Mouse (Mus musculus): ENCODE data around the gene Mllt11.

Mllt11 gene

GRCm38 (mm10) chr3:95231298-95232221 lies at the start of gene Mllt11:
Gene Mllt11 (minus strand): TSS chr3:95232171.
- DNase-seq (ENCODE audit: extremely low read depth, low read depth, low spot score) = no peak

DNA sequence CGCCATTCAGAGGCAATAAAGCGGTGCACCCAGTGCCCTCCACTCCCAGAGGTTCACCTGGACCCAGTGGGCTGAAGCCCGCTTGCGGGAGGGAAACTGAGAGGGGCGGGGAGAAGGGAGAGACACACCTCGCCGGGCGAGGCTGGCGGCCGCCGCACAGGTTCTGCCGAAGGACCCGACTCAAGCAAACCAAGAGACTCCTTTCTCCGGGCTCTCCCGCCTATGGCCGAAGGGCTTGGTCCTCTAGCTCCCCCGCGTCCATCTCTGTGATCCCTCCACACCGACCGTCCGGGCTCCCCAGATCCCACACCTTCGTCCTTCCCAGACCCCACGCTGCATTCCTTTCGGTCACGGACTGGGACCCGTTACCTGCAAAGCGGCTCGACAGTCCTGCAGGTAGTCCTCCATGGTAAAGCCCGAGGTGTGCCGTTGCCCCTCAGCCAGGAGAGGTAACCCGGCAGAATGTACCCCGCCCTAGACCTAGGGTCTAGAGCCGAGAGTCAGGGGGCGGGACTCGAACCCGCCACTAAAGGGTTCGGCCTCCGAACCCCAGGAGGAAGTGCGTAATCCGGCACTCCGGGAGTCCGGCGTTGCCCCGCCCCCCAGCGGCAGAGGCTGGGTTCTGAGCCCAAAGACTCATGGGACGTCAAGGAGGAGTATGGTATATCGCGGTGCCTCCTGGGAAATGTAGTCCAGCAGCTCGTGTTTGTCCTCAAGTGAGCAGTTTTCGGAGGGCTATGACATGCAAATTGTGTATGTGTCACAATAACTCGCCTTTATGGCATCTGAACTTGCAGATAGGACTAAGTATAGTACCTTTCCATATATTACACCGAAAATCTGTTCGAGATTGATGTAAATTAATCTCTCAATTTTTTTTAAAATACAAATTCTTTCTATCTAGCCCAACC lies 49.5 kb upstream of the Mllt11 start, which contains the start of the genes Mindy1 and Prune1:
TSS of gene Mindy1 (plus strand) at position 130 of the 911 bp plus-strand sequence.
TSS of gene Prune1 (minus strand) at position 861 of the 911 bp plus-strand sequence.
- DNase-seq (ENCODE audit: extremely low read depth, low read depth, low spot score) = no peak

DNA sequence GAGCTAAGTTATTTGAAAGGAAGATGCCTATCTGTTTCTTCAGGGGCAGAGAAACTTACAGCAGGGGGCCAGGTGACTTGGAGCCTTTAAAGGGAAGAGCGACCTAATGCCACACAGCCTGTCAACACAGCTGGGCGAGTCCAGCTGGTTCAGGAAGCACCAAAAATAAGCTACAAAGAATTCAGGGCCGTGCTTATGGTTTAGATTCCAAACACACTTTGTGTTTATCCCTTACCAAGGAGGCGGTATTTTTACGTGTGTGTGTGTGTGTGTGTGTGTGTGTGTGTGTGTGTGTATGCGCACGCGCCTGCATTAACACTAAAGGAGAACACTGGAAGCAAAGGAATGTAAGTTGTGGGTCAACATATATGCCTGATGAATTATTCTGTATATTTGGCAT lies 48.8 kb upstream of the Mllt11 start:
- DNase-seq (ENCODE audit: extremely low read depth, low read depth, low spot score) = no peak

- DNase-seq (ENCODE audit: extremely low read depth, low read depth, low spot score) = no peak
Observed at GRCm38 (mm10) chr3:95277149-95277551, 45.2 kb upstream of the Mllt11 start.

- no peak for DNase-seq (ENCODE audit: extremely low read depth, low read depth, low spot score)
Observed at GRCm38 (mm10) chr3:95276428-95276934, 44.5 kb upstream of the Mllt11 start.

DNA sequence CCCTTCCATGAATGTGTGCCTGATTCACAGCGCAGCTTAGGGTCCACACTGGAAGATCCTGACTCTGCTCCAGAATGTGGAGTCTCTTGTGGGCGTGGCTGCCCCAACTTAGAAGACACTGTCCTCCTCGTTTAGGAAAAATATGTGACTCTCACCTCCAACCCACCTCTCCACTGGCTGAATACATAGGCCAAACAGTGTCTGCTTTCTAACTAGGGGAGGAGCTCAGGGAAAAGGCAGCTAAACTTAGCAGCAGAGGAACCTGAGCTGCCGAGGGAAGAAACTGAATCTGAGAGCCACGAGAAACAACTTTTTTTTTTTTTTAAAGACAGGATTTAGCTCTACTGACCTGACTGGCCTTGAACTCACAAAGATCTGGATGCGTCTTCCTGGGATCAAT lies 43.2 kb upstream of the Mllt11 start:
- DNase-seq (ENCODE audit: extremely low read depth, low read depth, low spot score) = no peak

DNA sequence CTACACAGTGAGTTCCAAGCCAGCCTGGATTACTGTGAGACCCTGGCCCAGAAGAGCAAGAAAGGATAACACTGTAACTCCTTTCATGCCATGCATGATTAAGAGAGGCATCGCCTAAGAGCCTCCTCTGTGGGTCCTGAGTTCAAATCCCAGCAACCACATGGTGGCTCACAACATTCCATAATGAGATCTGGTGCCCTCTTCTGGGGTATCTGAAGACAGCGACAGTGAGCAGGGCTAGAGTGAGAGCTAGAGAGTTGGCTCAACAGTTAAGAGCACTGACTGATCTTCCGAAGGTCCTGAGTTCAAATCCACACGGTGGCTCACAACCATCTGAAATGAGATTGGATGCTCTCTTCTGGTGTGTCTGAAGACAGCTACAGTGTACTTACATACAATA lies 42.5 kb upstream of the Mllt11 start:
- no peak for DNase-seq (ENCODE audit: extremely low read depth, low read depth, low spot score)

DNA sequence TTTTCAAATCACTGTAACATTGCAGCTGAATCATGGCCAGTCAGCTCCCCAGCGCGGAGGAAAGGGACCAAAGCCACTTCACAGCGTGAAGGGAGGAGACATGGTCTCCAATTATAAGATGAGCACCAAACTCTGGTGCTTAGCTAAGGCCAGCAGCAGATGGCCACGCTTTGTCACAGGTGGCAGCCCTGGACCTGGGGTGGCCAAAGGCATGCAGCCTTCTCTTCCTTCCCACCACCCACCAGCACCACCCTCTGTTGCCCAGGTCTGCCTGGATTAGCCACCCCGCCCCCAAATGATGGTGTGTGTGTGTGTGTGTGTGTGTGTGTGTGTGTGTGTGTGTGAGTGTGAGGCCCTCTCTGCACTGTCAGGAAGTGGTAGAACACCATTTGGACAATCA lies 41.5 kb upstream of the Mllt11 start:
- no peak for DNase-seq (ENCODE audit: extremely low read depth, low read depth, low spot score)

GRCm38 (mm10) chr3:95270766-95271364 lies 38.9 kb upstream of the Mllt11 start:
- no peak for DNase-seq (ENCODE audit: extremely low read depth, low read depth, low spot score)

- DNase-seq (ENCODE audit: extremely low read depth, low read depth, low spot score) = no peak
Observed at GRCm38 (mm10) chr3:95269789-95270188, 37.8 kb upstream of the Mllt11 start.

DNA sequence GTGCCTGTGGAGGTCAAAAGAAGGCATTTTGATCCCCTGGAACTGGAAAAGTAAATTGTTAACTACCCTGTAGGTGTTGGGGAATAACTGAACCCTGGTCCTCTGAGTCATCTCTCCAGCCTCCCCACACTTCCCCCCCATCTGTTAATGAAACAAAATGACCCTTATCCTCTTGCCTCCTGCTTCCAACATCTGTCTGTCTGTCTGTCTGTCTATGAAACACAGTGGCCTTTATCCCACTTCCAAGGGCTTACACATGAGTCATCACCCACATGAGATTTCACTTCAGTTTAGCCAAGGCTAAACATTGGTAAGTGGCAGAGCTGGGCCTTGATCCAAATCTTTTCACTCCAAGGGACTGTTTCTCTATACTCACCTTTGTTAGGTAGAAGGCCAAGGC lies 35.9 kb upstream of the Mllt11 start:
- DNase-seq (ENCODE audit: extremely low read depth, low read depth, low spot score) = no peak

DNA sequence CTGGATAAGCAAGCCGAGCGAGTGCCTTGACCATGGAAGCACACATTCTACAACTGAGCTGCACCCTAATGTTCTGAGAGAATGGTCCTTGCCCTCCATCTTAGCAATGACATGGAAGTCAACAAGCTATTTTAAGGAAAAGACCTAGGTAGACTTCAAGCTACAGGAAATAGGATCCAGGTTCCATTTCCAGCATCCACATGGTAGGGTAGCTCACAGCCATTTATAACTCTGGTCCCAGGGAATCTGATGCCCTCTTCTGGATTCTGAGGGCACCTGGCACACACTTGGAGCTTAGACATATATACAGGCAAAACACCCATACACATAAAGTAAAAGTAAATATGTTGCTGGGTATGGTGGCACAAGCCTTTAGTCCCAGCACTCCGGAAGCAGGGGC lies 34.1 kb upstream of the Mllt11 start:
- DNase-seq (ENCODE audit: extremely low read depth, low read depth, low spot score) = no peak

- no peak for DNase-seq (ENCODE audit: extremely low read depth, low read depth, low spot score)
Observed at GRCm38 (mm10) chr3:95264724-95265123, 32.8 kb upstream of the Mllt11 start.

GRCm38 (mm10) chr3:95263089-95263739 lies 31.2 kb upstream of the Mllt11 start:
- DNase-seq (ENCODE audit: extremely low read depth, low read depth, low spot score) = no peak

DNA sequence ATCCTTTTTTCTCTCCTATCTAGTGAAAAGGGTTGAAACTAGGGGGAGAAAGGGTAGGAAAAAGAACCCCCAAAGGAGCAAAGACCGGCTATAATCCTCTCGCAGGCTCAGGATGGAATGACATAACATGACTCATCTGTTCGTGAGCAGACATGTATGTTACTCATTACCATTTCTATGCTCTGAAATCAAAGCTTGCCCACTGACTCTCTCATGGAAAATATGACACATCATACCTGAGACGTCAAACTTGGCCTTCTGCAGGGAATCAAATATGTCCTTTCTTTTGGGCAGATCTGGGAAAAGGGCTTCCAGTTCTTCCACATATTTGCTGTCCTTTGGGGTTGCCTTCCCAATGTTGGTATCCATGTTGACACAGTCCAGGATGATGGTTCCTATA lies 30.0 kb upstream of the Mllt11 start:
- DNase-seq (ENCODE audit: extremely low read depth, low read depth, low spot score) = no peak

DNA sequence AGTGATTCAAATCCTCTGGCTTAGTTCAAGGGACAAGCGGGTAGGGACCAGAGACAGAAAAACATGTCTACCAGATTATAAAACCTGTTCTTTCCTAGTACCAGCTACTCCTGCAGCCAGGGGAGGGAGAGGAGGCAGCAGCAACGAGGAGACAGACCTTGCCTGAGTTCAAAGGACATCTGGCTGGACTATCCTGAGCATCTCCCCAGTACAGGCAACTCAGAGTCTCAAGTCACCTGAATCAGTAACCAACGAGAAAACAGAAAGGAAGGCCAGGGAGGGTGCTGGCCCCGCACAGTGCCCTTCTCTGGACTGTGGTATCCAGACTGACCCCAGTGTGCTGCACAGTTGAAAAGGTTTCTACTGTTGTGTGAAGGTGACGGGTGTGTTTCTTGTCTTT lies 25.0 kb upstream of the Mllt11 start:
- no peak for DNase-seq (ENCODE audit: extremely low read depth, low read depth, low spot score)

DNA sequence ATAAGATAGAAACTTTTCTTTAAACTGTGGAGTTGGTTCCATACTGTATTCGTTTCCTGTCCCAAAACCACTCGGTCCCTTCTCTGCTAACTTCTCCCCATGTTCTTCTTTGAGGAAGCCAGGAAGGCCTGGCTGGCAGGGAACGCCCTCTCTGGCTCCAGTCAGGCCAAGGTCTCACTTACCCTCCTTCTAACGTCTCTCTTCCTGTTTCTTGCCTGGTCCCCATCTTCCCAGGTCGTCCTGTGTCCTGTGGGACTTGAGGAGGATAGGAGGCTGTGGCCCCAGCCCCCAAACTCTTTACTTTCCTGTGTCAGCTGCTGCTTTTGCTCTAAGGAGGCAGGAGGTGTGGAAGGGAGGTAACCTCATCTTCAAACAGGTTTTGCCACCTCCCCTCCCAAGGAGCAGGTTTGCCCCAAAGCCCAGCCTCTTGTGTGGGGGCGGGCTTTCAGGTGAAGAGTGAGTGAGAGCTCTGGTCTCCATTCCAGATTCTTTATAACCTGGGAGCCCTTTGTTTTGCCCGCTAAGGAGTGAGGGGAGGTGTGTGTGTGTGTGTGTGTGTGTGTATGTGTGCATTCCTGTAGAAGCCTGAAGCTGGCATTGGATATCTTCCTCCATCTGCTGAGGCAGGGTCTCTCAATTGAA lies 18.9 kb upstream of the Mllt11 start, which contains the start of gene Bnipl:
TSS of gene Bnipl (minus strand) at position 411 of the 642 bp plus-strand sequence.
- no peak for DNase-seq (ENCODE audit: extremely low read depth, low read depth, low spot score)

DNA sequence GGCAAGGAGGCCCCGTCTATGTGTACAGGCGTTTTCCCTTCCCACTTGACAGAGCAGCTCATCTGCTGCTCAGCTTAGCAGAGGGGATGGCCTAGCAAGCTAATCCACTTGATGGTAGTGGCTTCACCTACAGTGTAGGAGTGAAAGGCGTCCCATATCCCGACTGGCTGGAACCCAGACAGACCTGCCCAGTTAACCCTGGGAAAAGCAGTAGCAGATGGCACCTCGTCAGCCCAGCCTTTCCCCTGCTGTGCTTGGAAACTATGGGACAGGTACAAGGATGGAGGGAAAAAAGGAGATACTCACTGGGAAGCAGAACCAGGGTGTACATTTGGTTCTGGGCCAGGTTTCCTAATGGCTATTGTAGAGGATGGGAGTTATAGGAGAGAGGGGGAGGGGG lies 18.4 kb upstream of the Mllt11 start:
- DNase-seq (ENCODE audit: extremely low read depth, low read depth, low spot score) = no peak

DNA sequence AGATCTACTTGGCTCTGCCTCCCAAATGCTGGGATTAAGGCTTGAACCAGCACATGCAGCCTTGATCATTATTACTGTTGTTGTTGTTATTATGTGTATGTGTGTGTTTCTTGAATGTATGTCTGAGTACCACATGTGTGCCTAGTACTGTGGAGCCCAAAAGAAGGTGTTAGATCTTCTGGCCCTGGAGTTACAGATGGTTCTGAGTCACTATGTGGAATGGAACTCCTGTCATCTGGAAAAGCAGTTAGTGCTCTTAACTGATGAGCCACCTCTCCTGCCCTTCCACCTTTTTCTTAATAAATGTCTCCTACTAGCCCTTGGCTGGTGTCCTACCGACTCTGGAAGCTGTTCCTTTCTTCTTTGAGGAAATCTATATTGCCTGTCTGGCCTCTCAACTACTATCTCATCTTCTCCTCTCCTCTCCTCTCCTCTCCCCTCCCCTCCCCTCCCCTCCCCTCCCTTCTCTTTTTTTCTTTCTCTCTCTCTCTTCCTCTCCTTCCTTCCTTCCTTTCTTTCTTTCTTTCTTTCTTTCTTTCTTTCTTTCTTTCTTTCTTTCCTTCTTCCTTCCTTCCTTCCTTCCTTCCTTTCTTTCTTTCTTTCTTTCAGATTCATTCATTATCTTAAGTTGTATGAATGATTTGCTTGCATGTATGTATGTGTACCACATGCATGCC lies 15.8 kb upstream of the Mllt11 start:
- no peak for DNase-seq (ENCODE audit: extremely low read depth, low read depth, low spot score)

Data from fat pad, adult 2 months (tissue).